Mouse (Mus musculus) urinary bladder, postnatal 14 days (tissue): Measurements from ENCODE around the gene Cdh4.
A peak's percentile ranks its signal among the peaks of the same experiment; 100 is the strongest.

Experiments used
- DNase-seq: peaks from one replicate; pipeline ENCODE4 v3.0.0; 2021; ENCODE audit warnings: low spot score

Gene Cdh4

DNA sequence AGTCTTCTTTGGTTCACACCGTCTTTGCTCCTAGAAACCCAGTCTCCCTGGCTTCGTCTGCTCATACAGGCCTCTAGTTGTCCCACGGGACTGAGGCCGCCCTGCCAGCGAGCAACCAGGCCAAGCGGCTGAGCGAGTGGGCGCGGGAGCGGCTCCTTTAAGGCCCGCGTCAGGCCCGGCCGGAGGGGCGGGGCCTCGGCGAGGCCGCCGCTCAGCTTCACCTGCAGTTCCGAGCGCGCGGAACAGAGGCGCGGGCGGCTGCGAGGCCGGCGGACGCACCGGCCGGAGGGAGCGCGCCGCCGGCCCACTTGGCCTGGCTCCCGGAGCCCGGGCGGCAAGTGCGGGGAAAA lies at the start of gene Cdh4:
Gene Cdh4, plus strand, starts transcription at position 241 of the 350 bp plus-strand sequence.
- DNase-seq: peak; percentile 66

DNA sequence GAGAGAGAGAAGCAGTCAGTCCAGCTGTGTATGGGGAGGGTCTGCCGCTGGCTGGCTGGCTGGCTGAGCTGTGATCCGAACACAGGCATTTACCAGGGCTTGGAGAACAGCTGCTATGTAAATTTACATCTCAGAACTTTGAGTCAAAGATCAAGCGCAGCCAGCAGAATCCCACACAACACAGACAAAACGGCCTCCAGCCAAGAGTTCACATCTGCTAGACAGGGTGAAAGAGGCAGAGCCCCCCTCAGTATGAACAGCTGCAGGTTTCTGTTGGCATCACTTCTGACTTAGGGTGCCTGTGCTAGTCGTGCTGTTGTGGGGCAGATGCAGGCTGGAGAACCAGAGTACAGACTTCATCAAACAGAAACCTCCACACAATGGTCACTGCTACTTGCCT lies 46.8 kb upstream of the Cdh4 start:
- no peak for DNase-seq

DNA sequence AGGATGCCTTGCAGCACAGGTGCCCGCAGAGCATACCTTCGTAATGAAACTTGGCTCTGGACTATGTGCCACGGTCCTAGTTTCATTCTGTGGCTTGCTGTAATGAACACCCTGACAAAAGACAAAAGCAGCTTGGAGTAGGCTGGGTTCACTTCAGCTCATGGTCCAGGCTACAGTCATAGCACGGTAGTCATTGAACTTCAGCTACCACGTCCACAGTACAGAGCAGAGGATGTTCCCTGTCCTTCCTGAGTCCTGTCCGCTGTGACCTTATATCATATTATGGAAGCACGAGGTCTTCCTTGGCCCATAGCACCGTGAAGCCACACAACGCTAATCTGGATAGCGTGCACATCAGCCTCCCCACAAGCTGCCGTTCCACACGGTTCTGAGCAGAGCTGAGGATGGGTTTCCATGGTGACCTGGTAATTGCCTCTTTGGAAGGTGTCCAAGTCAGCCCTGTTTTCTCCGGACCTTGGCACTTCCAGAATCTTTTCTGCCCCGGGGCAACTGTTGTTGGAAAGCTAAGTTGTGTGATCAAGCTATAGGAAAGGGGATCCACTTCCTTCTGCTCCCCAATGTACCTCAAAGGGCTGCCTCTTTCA lies 42.5 kb upstream of the Cdh4 start:
- no peak for DNase-seq

DNA sequence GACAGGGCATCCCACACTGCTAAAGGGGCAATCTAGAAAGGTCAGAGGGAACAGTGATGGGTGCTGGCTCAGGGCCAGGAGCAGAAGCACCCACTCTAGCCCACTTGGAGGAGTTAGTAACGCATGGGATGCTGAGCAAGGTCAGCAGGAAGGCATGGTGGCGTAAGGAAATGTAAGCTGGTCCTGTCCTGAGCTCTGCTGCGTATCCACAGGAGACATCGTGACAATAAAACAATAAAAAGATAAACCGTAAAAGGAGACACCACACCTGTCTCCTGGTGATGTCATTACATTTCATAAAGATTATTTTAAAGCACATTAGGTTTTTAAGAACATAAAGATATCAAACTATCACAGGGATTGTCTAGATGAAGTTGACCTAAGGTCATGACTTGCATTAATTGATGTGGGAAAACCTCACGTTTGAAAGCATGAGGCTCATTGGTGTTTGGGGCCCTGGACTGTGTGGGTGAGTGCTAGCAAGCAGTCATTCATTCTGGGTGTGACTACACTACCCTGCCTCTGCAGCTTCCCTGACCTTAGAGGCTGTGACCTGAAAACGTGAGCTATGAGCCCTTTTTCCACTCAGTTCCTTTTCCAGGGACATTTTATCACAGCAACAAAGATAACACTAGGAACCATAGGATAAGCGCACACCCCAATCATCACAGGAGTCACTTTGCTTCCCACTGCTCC lies 31.2 kb upstream of the Cdh4 start:
- DNase-seq: no peak

DNA sequence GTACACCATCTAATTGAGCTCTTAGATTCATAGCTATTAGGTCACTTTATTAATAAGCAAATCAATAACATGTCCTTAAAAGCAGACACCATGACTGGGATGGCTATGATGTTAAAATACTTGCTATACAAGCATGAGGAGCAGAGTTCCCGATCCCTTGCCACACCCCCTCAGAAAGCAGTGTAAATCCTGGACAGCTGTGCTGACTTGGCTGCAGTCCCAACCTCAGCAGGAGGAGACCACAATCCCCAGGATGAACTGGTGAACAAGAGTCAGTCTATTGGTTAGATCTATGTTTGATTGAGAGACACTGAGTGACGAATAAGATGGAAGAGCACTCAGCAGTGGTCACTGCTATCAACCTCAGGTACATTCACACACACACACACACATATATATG lies 29.3 kb upstream of the Cdh4 start:
- no peak for DNase-seq

DNA sequence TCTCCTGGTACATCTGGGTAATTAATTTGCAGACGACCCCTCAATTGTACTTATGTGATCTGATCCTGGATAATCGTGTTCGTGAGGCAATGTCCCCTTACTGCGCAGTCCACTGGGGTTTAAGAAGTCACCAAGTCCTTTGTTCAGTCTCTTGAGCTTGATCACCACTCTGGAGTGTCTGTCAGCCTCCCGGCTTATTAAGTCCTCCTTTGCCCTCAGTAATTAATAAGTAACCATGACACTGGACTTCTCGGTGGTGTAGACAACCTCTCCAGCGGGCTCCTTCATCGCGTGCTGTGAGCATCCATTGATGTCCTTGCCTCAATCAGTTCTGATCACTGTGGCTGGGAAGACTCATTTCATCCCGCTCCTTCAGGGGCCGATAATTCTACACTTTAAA lies 28.0 kb upstream of the Cdh4 start:
- no peak for DNase-seq

DNA sequence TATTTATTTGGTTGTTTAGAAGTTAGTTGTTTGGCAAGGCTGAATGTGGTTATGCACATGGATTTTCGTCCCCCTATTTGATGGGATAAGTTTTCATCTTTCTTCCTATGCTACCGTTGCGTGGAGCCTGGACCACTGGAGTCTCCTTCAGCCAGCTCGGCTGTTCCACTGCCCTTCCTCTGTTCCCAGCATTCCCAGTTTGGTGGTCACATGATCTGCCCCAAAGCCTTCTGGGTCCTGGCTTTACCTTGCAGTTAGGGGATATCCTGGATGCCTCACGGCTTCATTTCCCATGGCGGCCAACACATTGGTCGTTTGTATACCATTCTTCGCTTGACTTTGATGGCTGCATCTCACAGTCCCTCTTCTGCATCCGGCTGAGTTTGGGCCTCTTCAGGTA lies 27.5 kb upstream of the Cdh4 start:
- DNase-seq: no peak

DNA sequence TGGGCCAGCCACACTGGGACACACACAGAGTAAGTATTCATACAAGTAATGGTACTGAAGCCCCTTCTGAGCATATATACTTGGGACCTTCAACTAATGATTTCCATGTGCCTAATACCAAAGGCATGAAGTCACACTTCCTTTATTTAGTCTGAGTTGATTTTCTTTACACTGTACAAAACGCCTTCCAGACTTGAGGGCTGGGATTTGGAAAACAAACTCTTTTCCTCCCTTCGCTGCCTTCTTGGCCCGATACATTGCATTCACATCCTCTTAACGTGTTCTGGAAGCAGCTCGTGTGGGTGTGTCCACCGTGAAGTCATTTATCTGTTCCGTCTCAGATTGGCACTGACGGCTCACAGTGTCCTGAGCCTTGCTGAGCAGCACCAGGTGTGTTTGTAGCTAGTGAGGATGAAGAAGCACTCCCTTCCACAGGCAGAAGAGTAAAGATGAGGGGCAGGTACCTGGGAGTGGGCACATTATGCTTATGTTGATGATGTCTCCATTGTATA lies 26.3 kb upstream of the Cdh4 start:
- DNase-seq: no peak

DNA sequence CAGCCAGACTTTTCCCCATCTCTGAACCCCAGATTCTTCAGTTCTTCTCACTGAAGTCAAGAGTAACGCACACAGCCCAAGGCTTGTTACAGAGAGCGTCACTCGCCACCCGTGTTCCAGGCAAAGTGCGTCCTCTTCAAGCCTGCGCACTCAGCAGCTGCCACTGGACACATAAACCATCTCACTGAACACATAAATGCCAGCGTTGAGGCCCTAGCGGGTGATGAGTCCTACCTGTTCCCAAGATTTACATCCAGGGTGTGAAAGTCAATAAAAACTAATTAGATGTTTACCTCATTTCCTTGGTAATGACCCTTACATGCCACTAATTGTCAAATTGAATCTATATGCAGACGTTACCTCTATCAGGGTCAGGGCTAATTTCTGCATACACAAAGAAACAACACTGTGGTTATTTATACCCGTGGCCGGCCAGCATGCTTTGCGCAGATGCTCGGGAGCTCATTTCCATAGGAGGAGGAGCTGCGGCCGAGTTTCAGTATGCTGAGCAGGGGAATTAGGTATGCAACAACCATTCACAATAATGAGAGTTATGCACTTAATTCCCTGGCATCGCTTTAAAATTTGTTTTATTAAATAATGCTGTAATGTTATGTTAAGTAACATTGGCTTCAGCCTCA lies 25.5 kb upstream of the Cdh4 start:
- DNase-seq: no peak

DNA sequence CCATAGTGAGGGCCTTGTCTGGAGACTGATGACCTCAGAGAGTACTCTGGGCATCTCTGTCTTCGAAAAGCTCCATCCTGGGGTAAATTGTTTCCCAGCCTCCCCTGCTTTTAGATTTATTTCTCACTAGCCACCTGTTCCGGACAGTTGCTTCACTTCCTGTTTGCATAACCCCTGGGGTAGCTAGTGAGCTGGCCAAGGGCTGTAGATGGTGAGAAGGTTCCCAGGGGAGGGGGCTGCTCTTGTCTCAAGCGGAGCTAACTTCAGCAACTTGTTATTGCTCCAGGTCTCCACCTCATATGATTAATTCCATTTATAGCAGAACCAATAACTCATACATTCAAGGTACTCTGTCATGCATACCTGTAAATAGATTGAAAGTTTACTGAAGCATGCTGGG lies 16.6 kb upstream of the Cdh4 start:
- no peak for DNase-seq

DNA sequence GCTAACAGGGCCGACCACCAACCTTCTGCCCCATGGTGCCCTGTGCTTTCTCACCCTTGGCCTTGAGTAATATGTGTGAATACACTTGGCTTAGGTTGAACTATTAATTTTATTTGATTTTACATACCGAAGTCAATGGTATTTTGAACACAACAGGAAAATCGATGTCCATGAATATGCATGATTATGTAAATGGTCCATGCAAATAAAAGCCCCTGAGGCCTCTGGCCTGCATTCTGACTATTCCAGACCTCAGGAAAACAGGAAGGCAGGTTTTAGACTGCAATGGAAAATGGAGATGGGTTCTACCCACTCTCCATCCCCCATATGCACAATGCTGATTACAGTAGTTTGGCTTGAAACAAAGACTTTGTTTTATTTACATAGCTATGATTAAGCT lies 13.3 kb upstream of the Cdh4 start:
- no peak for DNase-seq

DNA sequence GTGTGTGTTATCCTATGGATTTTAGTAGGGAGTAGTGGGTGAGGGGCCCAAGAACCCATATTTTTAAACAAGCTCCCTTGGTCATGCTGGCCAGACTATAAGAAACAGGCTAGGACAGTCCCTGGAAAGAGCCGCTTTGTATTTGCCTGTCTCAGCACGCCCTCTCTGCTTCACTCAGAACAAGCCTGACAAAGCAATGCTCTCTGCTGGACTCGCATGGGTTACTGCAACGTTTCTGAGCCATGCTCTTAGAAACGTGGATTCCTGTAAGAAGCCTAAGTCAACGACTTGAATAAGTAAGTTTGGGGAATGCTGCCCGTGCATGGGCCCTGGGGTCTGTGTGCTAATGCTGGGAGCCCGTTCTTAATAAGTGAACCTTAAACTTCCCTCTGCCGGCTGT lies 2.1 kb upstream of the Cdh4 start:
- DNase-seq: peak; percentile 8

DNA sequence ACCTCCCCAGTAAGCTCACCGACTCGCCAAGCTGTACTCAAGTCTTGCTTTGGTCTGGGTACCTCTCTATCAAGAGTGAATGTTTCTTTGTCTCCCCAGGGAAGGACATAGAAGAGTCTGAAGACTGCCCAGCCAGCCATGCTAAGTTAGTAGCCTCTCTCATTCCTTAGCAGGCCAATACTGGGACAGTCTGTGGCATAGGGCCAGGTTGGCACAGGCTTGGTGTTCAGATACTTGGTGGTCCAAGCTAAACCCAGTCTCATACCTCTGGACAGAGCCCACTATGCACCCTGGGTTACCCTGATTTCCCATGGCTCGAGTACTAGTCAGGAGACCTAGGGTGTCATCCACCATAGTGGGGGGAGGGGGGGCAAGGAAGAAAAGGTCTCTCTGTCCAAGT lies 1.1 kb upstream of the Cdh4 start:
- no peak for DNase-seq

DNA sequence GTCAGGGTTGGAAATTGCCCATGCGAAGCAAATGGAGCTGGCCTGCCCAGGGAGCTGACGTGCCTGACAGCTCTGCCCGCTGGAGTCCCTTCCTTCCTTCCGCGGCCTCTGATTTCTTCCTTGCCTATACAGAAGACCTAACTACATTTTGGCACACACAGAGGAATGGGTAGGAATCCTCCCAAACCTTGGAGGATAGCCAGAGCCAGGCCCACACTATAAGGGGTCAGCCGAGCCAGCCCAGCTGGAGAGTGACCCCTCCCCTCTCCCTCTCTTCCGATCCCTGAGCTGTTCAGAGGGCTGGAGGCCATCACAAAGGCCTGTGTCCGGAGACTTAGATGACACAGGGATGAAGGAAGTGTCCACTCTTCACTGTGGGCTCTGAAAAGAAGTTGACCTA lies 514 bp upstream of the Cdh4 start:
- DNase-seq: no peak

DNA sequence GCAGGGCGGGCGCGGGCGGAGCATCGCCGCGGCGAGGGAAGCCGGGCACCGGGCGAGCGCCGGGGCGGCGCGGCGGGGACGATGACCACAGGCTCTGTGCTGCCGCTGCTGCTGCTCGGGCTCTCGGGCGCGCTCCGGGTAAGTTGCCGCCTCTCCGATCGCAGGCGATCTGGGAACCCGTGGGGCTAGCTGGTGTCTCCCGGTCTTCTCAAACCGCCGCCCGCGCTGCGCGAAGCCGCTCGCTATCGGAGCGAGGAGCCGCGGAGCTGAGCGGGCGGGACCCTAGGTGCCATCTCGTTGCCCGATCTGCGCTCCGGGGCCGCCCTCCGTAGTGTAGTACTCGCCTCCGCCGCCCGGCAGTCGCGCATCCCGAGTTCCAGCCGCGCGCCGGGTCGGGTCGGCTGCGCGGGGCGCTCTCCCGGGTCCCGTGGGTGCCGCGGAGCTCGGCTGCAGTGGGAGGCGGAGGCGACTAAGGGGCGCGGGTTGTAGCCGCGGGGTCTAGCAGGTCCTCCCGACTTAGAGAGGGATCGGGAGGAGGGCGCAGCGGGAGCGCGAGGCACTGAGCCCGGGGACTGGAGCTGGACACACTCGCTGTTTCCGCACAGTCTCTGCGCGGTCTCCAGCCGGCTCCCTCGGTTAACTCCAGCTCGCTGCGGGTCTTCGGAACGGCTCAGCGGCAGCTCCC lies 452 bp downstream of the Cdh4 start:
- DNase-seq: peak; percentile 23

DNA sequence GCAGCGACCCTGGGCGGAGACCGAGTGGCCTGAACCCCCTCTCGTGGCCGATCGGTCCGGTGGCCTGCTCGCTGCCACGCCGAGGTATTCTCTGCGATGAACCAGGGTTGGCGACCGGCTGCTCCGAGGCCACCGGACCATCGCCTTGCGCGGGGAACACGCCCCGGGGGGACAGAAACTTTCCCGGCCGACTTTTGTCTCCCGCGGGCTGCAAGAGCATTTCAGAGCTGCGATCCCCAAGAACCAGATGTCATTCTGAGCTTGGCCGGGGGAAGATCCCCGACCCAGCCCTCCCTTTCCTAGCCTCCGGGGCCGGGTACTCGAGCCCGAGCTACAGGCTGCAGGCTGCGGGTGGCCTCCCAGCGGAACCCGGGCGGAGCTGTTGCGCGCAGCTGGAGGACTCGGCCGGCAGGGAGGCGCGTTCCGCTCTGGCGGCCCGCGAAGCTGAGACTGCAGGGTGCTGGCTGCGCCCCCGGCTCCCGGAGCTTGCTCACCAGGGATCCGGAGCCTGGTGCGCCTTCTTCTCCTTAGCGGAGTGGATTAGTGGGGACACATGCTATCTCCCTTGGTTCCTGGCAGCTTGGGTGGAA lies 1.1 kb downstream of the Cdh4 start:
- peak; percentile 11 for DNase-seq

DNA sequence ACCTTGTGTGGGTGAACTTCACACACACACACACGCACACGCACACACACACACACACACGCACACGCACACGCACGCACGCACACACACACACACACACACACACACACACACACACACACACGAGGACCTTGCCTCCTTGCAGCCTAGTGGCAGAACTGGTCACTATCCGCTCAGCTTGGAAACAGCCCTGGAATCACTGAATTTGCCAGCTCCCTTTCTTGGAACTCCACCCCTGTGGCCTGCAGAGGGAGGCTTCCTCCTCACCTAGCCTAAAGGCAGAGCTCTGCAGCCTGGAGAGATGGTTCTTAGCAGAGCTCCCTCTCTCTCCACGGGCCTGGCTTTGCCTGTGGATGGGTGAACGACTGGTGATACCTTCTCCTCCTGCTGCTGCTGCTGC lies 1.7 kb downstream of the Cdh4 start:
- no peak for DNase-seq

DNA sequence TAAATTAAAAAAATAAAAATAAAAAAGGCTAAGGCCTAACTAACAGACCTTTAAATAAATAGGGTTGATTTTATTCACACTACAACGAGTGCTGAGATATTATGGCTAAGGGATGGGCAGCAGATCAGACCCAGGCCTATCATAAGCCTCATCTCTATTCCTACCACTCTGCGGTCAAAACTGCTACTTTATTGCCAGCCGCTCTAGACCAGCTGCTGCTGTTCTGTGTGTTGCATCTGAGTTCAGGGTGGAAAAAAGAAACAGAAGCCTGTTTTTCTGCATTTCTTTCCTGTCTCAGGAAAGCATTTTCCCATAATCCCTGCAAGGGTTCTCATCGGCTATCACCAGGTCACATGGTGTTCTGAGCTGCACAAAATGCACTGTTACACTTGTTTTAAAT lies 6.0 kb downstream of the Cdh4 start:
- DNase-seq: no peak

DNA sequence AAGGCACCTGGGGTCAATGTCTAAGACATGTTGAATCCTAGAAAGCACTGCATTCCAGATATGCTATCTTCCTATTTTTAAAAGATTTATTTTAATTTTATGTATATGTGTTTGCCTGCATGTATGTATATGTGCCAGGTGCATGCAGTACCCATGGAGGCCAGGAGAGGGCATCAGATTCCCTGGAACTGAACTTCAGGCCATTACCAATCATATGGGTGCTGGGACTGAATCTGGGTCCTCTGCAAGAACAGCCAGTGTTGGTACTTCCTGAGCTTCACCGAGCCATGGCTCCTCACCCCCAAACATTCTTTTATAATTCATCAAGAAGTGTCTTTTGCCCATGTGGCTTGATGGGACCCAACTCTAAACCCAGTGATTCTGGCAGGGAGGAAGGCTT lies 6.8 kb downstream of the Cdh4 start:
- no peak for DNase-seq

DNA sequence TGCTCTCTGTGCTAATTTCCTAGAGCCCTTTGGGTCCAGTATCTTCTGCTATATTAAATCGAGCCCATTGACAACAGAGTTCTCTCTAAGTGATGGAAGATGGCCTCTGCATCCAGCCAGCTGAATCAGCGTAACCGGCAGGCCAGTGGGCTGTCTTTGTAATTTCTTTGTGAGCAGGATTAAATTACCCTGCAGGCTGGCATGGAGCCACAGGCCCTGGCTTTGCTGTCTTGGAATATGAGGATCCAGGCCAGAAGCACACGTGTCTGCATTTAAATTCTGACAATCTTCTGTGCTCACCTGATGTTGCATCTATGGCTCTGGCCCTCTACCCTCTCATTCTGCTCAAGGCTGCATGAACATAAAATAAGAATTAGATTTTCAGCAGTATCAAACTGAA lies 17.0 kb downstream of the Cdh4 start:
- DNase-seq: no peak

DNA sequence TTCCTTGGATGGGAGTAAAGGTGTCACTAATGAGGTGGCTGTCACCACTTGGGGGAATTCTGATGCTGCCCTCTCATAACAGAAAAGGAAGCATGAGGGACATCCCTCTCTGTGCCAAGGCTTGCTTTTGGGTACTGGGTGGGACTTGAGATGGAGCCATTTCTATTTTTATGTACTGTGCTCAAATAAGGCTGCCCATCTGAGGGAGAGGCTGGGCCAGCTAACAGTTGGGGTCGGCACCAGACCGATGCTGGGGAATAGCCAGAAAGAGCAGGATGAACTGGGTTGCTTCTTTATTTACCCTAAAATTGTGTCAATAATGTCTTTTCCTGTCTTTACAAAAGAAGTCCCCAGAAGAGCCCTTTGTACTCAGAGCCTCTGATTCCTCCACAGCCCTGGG lies 17.4 kb downstream of the Cdh4 start:
- no peak for DNase-seq

DNA sequence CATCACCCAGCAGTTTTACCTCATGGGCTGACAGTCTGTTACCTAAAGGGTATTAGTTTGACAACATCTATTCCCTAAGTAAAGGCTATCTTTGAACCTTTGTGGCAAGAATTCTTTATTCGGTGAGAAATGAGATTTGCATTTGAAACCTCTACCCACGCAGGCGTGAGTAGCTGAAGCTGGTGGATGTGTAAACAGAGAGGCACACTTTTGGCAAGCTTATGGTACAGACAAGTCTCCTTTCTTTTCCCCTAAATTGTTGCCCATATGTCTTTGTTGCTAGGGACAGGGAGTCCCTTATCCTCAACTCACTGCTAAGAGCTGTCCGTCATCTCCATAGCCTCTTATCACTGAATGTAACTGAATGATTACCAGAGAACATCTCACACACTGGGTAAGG lies 21.3 kb downstream of the Cdh4 start:
- no peak for DNase-seq
